Mouse (Mus musculus) limb, embryonic 11.5 days (tissue): Measurements from ENCODE around the gene Magi1. TPM values are rescaled to one million over a fixed set of nuclear protein-coding genes. Genes with fewer than 3 reads are reported as not detected.

Experiments used
- ATAC-seq: fragments of 200-750 bp; cut with Nextera tagmentation; 2 replicates; pipeline ENCODE4 v1.8.0; 2017; ENCODE audit warnings: low read depth; ENCODE audit not compliant: insufficient number of reproducible peaks, low FRiP score, low TSS enrichment
- DNase-seq: peaks from one replicate; pipeline ENCODE4 v3.0.0-alpha.2; 2015; ENCODE audit warnings: low spot score
- H3K27ac ChIP-seq: fragments of 300-500 bp; sonication (generic); replicated peaks from 2 replicates; pipeline ENCODE4 v1.5.1; 2014; ENCODE audit warnings: low read depth, mild to moderate bottlenecking, low read length
- H3K27me3 ChIP-seq: fragments of 300-500 bp; sonication (generic); 2 replicates; pipeline ENCODE4 v1.6.1; 2014; ENCODE audit warnings: mild to moderate bottlenecking, low read length, mixed read lengths; ENCODE audit not compliant: control insufficient read depth, insufficient read depth
- H3K36me3 ChIP-seq: fragments of 300-500 bp; sonication (generic); 2 replicates; pipeline ENCODE4 v1.6.1; 2014; ENCODE audit warnings: mild to moderate bottlenecking, low read length, moderate library complexity, mixed read lengths; ENCODE audit not compliant: control insufficient read depth, insufficient read depth
- H3K4me1 ChIP-seq: fragments of 300-500 bp; sonication (generic); 2 replicates; pipeline ENCODE4 v1.6.1; 2014; ENCODE audit warnings: low read length, mixed read lengths; ENCODE audit not compliant: control insufficient read depth, insufficient read depth
- H3K4me2 ChIP-seq: fragments of 300-500 bp; sonication (generic); 2 replicates; pipeline ENCODE4 v1.6.1; 2014; ENCODE audit warnings: low read depth, mild to moderate bottlenecking, moderate library complexity; ENCODE audit not compliant: severe bottlenecking
- H3K4me3 ChIP-seq: fragments of 300-500 bp; sonication (generic); 2 replicates; pipeline ENCODE4 v1.5.1; 2014; ENCODE audit warnings: low read depth, low read length
- H3K9ac ChIP-seq: fragments of 300-500 bp; sonication (generic); 2 replicates; pipeline ENCODE4 v1.6.1; 2014; ENCODE audit warnings: mild to moderate bottlenecking, low read length
- H3K9me3 ChIP-seq: fragments of 300-500 bp; sonication (generic); 2 replicates; pipeline ENCODE4 v1.6.1; 2016; ENCODE audit warnings: low read length; ENCODE audit not compliant: control insufficient read depth
- WGBS: fragments of 180-500 bp; shearing (Covaris S2); extraction: QIAGEN DNeasy Blood & Tissue Kit; methylation state at CpG from one replicate; pipeline ENCODE4 v1.1.7; 2014; 5-methylcytosine and 5-hydroxymethylcytosine counted together
- polyA plus RNA-seq: library from polyadenylated mRNA; unstranded; fragments of >200 nt; fragmentation: Nextera tagmentation; extraction: Ambion mirVana; gene quantifications from 2 replicates; pipeline ENCODE4 v1.2.1, GENCODE M21; 2014

Gene Magi1
- polyA plus RNA-seq, 1 experiment from 2014 or later: 13.4 TPM

- Histone ChIP-seq H3K36me3 (no peaks in the 10 kb centered on the region), H3K9me3 (no peaks in the 10 kb centered on the region), H3K9ac (no peak overlapping the region), H3K27ac (no peak overlapping the region), H3K4me3 (no peak overlapping the region), H3K4me2 (no peak overlapping the region), H3K27me3 (no peaks in the 10 kb centered on the region), H3K4me1 (peaks cover 5% of the 10 kb centered on the region; the same call in 1 of the 2 replicates)
- DNase-seq: no peak
- 60% methylated on average over 3 of the region's 3 CpGs for WGBS
- no peak for ATAC-seq
These were observed 18.3 kb downstream of the Magi1 start for GRCm38 (mm10) chr6:94265244-94265935.

GRCm38 (mm10) chr6:94264183-94264941, 19.4 kb downstream of the Magi1 start:
- Histone ChIP-seq H3K4me2 (no peak overlapping the region), H3K4me3 (no peak overlapping the region), H3K4me1 (peaks cover 5% of the 10 kb centered on the region; the same call in 1 of the 2 replicates), H3K9ac (no peak overlapping the region), H3K27ac (no peak overlapping the region), H3K27me3 (no peaks in the 10 kb centered on the region), H3K9me3 (no peaks in the 10 kb centered on the region), H3K36me3 (no peaks in the 10 kb centered on the region)
- WGBS: 79% methylated on average over 7 of the region's 7 CpGs
- no peak for ATAC-seq
- no peak for DNase-seq

- no peaks in the 10 kb centered on the region for H3K36me3 ChIP-seq
- no peak for DNase-seq
- no peak for ATAC-seq
- no peaks in the 10 kb centered on the region for H3K27me3 ChIP-seq
- 88% methylated on average over 5 of the region's 5 CpGs for WGBS
- no peak overlapping the region for H3K27ac ChIP-seq
- peaks cover 5% of the 10 kb centered on the region; the same call in 1 of the 2 replicates for H3K4me1 ChIP-seq
- no peak overlapping the region for H3K4me2 ChIP-seq
- no peak overlapping the region for H3K9ac ChIP-seq
- no peak overlapping the region for H3K4me3 ChIP-seq
- H3K9me3 ChIP-seq: no peaks in the 10 kb centered on the region
These were observed 22.9 kb downstream of the Magi1 start for GRCm38 (mm10) chr6:94260831-94261230.

- ATAC-seq (no peak), DNase-seq (no peak)
- Histone ChIP-seq H3K4me3 (no peak overlapping the region), H3K27ac (no peak overlapping the region), H3K36me3 (no peaks in the 10 kb centered on the region), H3K27me3 (no peaks in the 10 kb centered on the region), H3K4me2 (no peak overlapping the region), H3K9me3 (no peaks in the 10 kb centered on the region), H3K4me1 (0 out of 2 replicates have a peak, but pooled peaks cover 2% of the 10 kb centered on the region), H3K9ac (no peak overlapping the region)
- WGBS: 95% methylated on average over 2 of the region's 2 CpGs
These were observed 23.7 kb downstream of the Magi1 start for GRCm38 (mm10) chr6:94259981-94260380.

- no peaks in the 10 kb centered on the region for H3K36me3 ChIP-seq
- no peak overlapping the region for H3K4me3 ChIP-seq
- WGBS: 63% methylated on average over 3 of the region's 3 CpGs
- H3K4me1 ChIP-seq: peaks cover 12% of the 10 kb centered on the region
- no peak overlapping the region for H3K4me2 ChIP-seq
- H3K9me3 ChIP-seq: no peaks in the 10 kb centered on the region
- no peaks in the 10 kb centered on the region for H3K27me3 ChIP-seq
- DNase-seq (no peak), ATAC-seq (no peak)
- no peak overlapping the region for H3K9ac ChIP-seq
- H3K27ac ChIP-seq: no peak overlapping the region
These were observed 25.9 kb downstream of the Magi1 start for GRCm38 (mm10) chr6:94257831-94258173.

GRCm38 (mm10) chr6:94256982-94257830, 26.5 kb downstream of the Magi1 start:
- WGBS: 56% methylated on average over 12 of the region's 12 CpGs
- DNase-seq: no peak
- no peak overlapping the region for H3K4me3 ChIP-seq
- ATAC-seq: no peak
- H3K9ac ChIP-seq: no peak overlapping the region
- H3K9me3 ChIP-seq: no peaks in the 10 kb centered on the region
- no peaks in the 10 kb centered on the region for H3K27me3 ChIP-seq
- H3K4me2 ChIP-seq: no peak overlapping the region
- H3K27ac ChIP-seq: no peak overlapping the region
- peaks cover 12% of the 10 kb centered on the region for H3K4me1 ChIP-seq
- no peaks in the 10 kb centered on the region for H3K36me3 ChIP-seq

- H3K9ac ChIP-seq: no peak overlapping the region
- ATAC-seq (peak; percentile 26; the same call in 1 of the 2 replicates), DNase-seq (no peak)
- peaks cover 23% of the 10 kb centered on the region for H3K4me1 ChIP-seq
- 74% methylated on average over 8 of the region's 8 CpGs for WGBS
- H3K9me3 ChIP-seq: no peaks in the 10 kb centered on the region
- H3K27me3 ChIP-seq: no peaks in the 10 kb centered on the region
- no peak overlapping the region for H3K4me2 ChIP-seq
- H3K4me3 ChIP-seq: no peak overlapping the region
- no peak overlapping the region for H3K27ac ChIP-seq
- no peaks in the 10 kb centered on the region for H3K36me3 ChIP-seq
These were observed 29.8 kb downstream of the Magi1 start for GRCm38 (mm10) chr6:94253943-94254342.

GRCm38 (mm10) chr6:94251358-94251945, 32.3 kb downstream of the Magi1 start:
- Histone ChIP-seq H3K36me3 (no peaks in the 10 kb centered on the region), H3K27me3 (no peaks in the 10 kb centered on the region), H3K27ac (no peak overlapping the region), H3K4me3 (no peak overlapping the region), H3K9ac (no peak overlapping the region), H3K9me3 (no peaks in the 10 kb centered on the region), H3K4me2 (no peak overlapping the region), H3K4me1 (peaks cover 21% of the 10 kb centered on the region)
- WGBS: 70% methylated on average over 8 of the region's 8 CpGs
- ATAC-seq (no peak), DNase-seq (no peak)
